Mouse (Mus musculus): Measurements from ENCODE around the gene Fbxo34.
A peak's percentile ranks its signal among the peaks of the same experiment; 100 is the strongest.

Gene Fbxo34

GRCm38 (mm10) chr14:47472743-47473546 is 22.7 kb downstream of the Fbxo34 start:
- DNase-seq (ENCODE audit: low spot score in 2 of 2), result peak; percentile 64 to 67

DNA sequence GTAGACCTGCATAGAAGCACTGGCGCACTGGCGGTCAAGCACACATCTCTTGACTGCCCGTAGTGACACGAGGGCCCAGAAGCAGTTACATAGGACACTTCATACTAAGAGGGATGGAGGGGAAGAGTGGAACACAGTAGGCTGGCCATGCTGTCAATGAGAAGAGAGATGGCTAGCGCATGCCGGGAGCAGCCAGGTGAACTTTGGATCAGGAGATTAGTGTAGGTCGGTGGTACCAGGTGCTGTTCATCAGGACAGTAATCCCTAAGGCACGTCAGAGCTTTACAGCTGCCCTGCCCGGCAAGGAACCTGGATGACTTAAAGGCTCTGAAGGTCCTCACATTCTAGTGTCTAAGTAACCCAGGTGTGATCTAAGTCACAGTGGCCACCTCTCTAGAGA is 23.7 kb downstream of the Fbxo34 start:
- no peak for DNase-seq (ENCODE audit: low spot score in 2 of 2)

DNA sequence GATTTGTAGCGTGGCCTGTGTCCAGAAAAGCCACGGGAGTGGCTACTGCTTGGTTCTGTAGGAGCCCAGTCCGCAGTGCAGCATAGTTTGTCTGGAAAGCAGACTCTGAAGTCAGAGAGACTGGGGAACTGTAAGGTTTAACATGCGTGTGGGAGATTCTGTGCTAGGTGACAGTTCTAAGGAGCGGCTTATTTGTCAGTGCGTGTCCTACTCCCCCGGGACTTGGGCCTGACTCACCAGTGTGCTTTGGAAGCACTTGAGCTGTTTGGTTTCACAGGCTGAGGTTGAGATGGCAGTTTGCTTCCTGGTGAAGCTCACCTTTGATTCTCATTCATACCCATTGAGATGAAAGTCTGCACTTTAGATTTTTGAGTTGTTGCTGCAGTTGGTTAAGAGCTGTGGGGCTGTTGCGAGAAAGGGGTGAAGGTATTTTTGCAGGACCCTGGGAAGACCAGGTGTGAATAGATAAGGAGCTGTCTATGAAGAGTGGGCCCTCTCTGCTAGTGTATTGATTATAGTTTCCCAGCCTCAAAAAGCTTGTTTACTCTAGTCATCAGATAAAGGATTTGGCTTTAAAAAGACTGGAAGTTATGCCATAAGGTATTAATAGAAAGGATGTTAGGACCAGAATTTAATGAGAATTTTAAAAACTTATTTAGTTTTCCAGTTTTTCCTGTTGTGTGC is 24.5 kb downstream of the Fbxo34 start:
- no peak for DNase-seq (ENCODE audit: low spot score in 2 of 2)

GRCm38 (mm10) chr14:47476266-47476665 is 26.0 kb downstream of the Fbxo34 start:
- DNase-seq (ENCODE audit: low spot score in 2 of 2), result no peak

- no peak for DNase-seq (ENCODE audit: low spot score in 2 of 2)
Observed at GRCm38 (mm10) chr14:47477711-47478110, 27.5 kb downstream of the Fbxo34 start.

GRCm38 (mm10) chr14:47482200-47482599 is 32.0 kb downstream of the Fbxo34 start:
- DNase-seq (ENCODE audit: low spot score in 2 of 2), result no peak

GRCm38 (mm10) chr14:47483099-47483498 is 32.9 kb downstream of the Fbxo34 start:
- DNase-seq (ENCODE audit: low spot score in 2 of 2), result no peak

- no peak for DNase-seq (ENCODE audit: low spot score in 2 of 2)
Observed at GRCm38 (mm10) chr14:47488732-47489131, 38.5 kb downstream of the Fbxo34 start.

GRCm38 (mm10) chr14:47489310-47490097 is 39.3 kb downstream of the Fbxo34 start:
- no peak for DNase-seq (ENCODE audit: low spot score in 2 of 2)

- DNase-seq (ENCODE audit: low spot score in 2 of 2), result no peak
Observed at GRCm38 (mm10) chr14:47490732-47491131, 40.5 kb downstream of the Fbxo34 start.

GRCm38 (mm10) chr14:47493592-47494361 is 43.6 kb downstream of the Fbxo34 start:
- DNase-seq (ENCODE audit: low spot score in 2 of 2), result no peak

GRCm38 (mm10) chr14:47495951-47496350 is 45.7 kb downstream of the Fbxo34 start:
- DNase-seq (ENCODE audit: low spot score in 2 of 2), result no peak

- no peak for DNase-seq (ENCODE audit: low spot score in 2 of 2)
Observed at GRCm38 (mm10) chr14:47497166-47497565, 46.9 kb downstream of the Fbxo34 start.

DNA sequence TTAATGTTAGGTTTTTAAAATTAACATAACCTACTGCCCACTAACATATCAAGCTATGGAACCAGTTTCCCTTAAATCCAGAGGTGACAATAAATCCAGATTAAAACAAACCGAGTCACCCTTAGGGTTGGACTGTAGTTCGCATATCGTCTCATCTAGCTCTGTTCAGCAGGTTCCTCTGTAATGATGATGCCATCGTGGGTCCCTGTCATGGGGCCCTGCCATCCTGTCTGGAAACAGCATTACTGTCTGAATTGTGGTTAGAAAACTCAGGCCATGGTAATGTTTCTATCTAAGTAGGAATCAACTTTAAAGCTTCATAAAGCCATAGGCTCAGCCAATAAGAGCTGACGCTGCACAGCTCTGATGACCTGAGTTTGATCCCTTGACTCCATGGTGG is 48.4 kb downstream of the Fbxo34 start:
- no peak for DNase-seq (ENCODE audit: low spot score in 2 of 2)

DNA sequence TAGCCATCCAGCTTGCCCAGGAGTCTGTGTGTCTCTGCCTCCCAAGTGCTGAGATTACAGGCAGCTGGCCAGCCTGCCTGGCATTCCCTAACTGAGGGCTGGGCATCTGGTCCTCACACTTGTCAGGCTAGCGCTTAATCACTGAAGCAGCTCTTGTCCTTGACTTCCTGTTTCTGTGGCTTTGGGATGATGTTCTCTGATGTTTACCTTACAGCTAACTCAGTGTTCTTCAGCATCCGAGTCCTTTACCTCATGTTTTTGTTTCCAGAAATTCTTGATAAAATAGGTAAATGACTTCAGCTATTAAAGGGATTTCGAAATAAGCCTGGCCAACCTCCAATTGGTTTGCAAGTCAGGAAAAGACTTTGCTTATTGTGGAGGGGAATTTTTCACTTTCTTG is 53.8 kb downstream of the Fbxo34 start:
- DNase-seq (ENCODE audit: low spot score in 2 of 2), result peak; percentile 11 to 18

GRCm38 (mm10) chr14:47506676-47507075 is 56.5 kb downstream of the Fbxo34 start:
- no peak for DNase-seq (ENCODE audit: low spot score in 2 of 2)

DNA sequence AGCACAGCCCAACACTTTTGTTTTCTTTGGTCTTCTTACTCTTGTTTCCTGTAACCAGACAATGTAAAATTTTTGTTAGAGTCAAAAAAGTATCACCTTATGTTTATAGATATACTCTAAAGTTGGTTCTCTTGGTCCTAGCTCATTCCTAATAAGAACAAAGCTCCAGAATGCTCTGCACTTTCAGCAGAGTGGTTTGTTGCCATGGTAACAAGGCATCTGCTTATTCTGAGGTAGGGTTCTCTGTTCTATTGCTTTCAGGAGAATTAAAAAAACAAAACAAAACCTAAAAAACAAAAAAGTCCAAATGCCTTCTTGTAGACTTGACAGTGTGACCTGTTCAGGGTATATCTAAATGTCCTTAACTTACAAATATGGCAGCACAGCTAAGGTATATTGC is 57.8 kb downstream of the Fbxo34 start:
- no peak for DNase-seq (ENCODE audit: low spot score in 2 of 2)

GRCm38 (mm10) chr14:47510244-47510643 is 60.0 kb downstream of the Fbxo34 start:
- no peak for DNase-seq (ENCODE audit: low spot score in 2 of 2)

DNA sequence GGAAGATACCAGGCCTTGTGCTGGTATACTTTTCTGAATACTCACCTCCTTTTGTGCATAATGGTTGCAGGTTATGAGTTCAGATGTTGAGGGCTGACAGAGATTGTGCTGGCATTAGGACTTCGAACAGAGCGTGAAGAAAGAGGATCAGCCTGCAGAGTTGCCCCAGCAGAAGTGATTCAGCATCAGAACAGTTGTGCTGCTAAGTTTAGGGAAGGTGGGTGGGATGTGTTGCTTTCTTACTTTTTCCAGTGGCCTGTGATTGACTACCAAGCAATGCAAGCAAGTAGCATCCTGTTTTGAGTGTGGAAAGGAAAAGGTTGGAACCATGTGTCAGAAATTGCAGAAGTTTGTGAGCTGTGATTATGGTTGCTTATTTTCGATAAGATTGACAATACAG is 63.4 kb downstream of the Fbxo34 start:
- DNase-seq (ENCODE audit: low spot score in 2 of 2), result no peak

DNA sequence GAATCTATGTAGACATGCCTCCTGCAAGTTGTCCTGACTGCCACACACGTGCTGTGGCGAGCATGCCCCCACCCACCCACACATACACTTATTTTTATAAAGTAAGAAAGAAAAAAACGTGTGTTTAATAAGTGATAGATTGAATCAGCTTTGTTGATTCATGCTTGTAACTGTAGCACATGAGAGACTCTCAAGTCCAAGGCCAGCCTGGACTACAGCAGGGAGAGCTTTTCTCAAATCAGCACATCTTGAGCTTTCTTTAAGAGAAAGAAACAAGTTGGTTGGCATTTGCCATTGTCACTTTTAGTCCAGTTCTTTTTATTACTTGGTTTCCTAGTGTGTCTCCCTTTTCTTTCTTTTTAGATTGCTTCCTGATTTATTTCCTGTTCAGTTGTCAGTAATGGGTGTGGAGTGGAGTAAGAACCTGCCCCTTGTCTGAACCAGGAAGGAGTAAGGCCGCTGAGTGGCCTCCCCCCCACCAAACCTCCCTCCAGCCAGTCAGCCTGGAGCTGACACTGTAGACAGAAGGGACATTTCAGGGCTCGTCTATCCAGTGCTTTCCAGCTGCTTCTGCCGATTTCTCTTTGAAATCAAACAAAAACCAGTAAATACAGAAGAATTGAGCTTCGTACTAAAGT is 64.7 kb downstream of the Fbxo34 start:
- peak; percentile 36 to 60 for DNase-seq (ENCODE audit: low spot score in 2 of 2)

GRCm38 (mm10) chr14:47515636-47516035 is 65.4 kb downstream of the Fbxo34 start:
- DNase-seq (ENCODE audit: low spot score in 2 of 2), result peak in 1 of 2 experiments; percentile 10
